Mouse (Mus musculus): ENCODE measurements around the gene Olfr535.

DNA sequence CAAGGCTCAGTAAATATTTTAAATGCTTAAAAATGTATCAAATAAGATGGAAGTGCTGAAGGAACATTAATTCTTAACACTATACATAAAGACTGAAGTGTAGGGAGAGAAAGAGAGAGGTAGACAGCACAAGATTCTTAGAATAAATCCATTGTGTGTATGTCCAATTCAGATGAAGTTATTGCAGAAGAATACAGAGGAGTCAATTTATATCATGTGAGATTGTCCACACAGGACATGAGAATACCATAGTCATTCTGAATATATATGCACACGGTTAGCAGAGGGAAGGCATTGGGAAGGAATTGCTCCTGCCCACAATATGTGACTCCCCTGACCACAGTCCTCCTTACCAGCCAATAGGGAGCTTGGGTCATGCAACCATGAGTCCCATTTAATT, at the start of gene Olfr535:
- TF ChIP-seq CTCF (IDR thresholded peaks at IDR 0.05; ENCODE audit: borderline replicate concordance, extremely low read depth, insufficient read depth, insufficient read length) (no peak), POLR2A (IDR thresholded peaks at IDR 0.05; ENCODE audit: borderline replicate concordance, extremely low read depth, insufficient read depth, insufficient read length, poor library complexity, severe bottlenecking) (no peak)
